Mouse (Mus musculus): ENCODE measurements at regions not wholly inside any gene's neighbourhood (a gene's known extent, or its start where the extent isn't known, plus 50 kb on each side); places are given as distances from the start of the nearest gene placed in this dataset.

- H3K36me3 ChIP-seq (ENCODE audit: control insufficient read depth, insufficient read depth, low read length), result no peaks in the 10 kb centered on the region
- no peaks in the 10 kb centered on the region for H3K79me2 ChIP-seq (ENCODE audit: control insufficient read depth, insufficient read depth, low read length)
- H3K4me3 ChIP-seq (ENCODE audit: insufficient read depth, low read depth, low read length), result no peak overlapping the region
- H3K27ac ChIP-seq (replicated peaks; ENCODE audit: insufficient read depth, low read depth, low read length), result no peak overlapping the region
- peaks cover 12% of the 10 kb centered on the region for H3K4me1 ChIP-seq (ENCODE audit: control insufficient read depth, insufficient read depth, low read length)
- no peak for TF ChIP-seq CTCF (IDR thresholded peaks at IDR 0.05; ENCODE audit: low read depth, low read length)
- no peak for TF ChIP-seq POLR2A (IDR thresholded peaks at IDR 0.05; ENCODE audit: extremely low read depth, insufficient read depth, low read length)
- no peak overlapping the region for H3K9ac ChIP-seq (ENCODE audit: low read depth, low read length)
- WGBS, result 90% methylated on average over 7 of the region's 7 CpGs
- H3K27me3 ChIP-seq (ENCODE audit: control insufficient read depth, insufficient read depth, low read length), result no peaks in the 10 kb centered on the region
- no peak for DNase-seq (ENCODE audit: extremely low read depth, low read depth, low spot score)
These were observed 207.8 kb upstream of the Nectin1 start for GRCm38 (mm10) chr9:43535967-43536366.

GRCm38 (mm10) chr9:43537121-43537520 is 206.7 kb upstream of the Nectin1 start:
- H3K27ac ChIP-seq (replicated peaks; ENCODE audit: insufficient read depth, low read depth, low read length), result no peak overlapping the region
- no peaks in the 10 kb centered on the region for H3K36me3 ChIP-seq (ENCODE audit: control insufficient read depth, insufficient read depth, low read length)
- peaks cover 15% of the 10 kb centered on the region for H3K4me1 ChIP-seq (ENCODE audit: control insufficient read depth, insufficient read depth, low read length)
- H3K4me3 ChIP-seq (ENCODE audit: insufficient read depth, low read depth, low read length), result no peak overlapping the region
- H3K79me2 ChIP-seq (ENCODE audit: control insufficient read depth, insufficient read depth, low read length), result no peaks in the 10 kb centered on the region
- DNase-seq (ENCODE audit: extremely low read depth, low read depth, low spot score), result no peak
- TF ChIP-seq CTCF (IDR thresholded peaks at IDR 0.05; ENCODE audit: low read depth, low read length), result no peak
- no peak for TF ChIP-seq POLR2A (IDR thresholded peaks at IDR 0.05; ENCODE audit: extremely low read depth, insufficient read depth, low read length)
- H3K27me3 ChIP-seq (ENCODE audit: control insufficient read depth, insufficient read depth, low read length), result no peaks in the 10 kb centered on the region
- H3K9ac ChIP-seq (ENCODE audit: low read depth, low read length), result no peak overlapping the region
- 97% methylated on average over 11 of the region's 11 CpGs for WGBS

GRCm38 (mm10) chr9:43540131-43540530 is 203.7 kb upstream of the Nectin1 start:
- 24% methylated on average over 3 of the region's 3 CpGs for WGBS
- H3K36me3 ChIP-seq (ENCODE audit: control insufficient read depth, insufficient read depth, low read length), result no peaks in the 10 kb centered on the region
- peaks cover 19% of the 10 kb centered on the region for H3K4me1 ChIP-seq (ENCODE audit: control insufficient read depth, insufficient read depth, low read length)
- TF ChIP-seq POLR2A (IDR thresholded peaks at IDR 0.05; ENCODE audit: extremely low read depth, insufficient read depth, low read length) (no peak), CTCF (IDR thresholded peaks at IDR 0.05; ENCODE audit: low read depth, low read length) (no peak)
- H3K27ac ChIP-seq (replicated peaks; ENCODE audit: insufficient read depth, low read depth, low read length), result no peak overlapping the region; the same call in 1 of the 2 replicates
- no peaks in the 10 kb centered on the region for H3K79me2 ChIP-seq (ENCODE audit: control insufficient read depth, insufficient read depth, low read length)
- H3K4me3 ChIP-seq (ENCODE audit: insufficient read depth, low read depth, low read length), result no peak overlapping the region
- peak; percentile 93 for DNase-seq (ENCODE audit: extremely low read depth, low read depth, low spot score)
- no peaks in the 10 kb centered on the region for H3K27me3 ChIP-seq (ENCODE audit: control insufficient read depth, insufficient read depth, low read length)
- no peak overlapping the region for H3K9ac ChIP-seq (ENCODE audit: low read depth, low read length)

GRCm38 (mm10) chr9:43541234-43541633 is 202.6 kb upstream of the Nectin1 start:
- Histone ChIP-seq H3K79me2 (ENCODE audit: control insufficient read depth, insufficient read depth, low read length) (no peaks in the 10 kb centered on the region), H3K27me3 (ENCODE audit: control insufficient read depth, insufficient read depth, low read length) (no peaks in the 10 kb centered on the region), H3K4me3 (ENCODE audit: insufficient read depth, low read depth, low read length) (no peak overlapping the region), H3K27ac (replicated peaks; ENCODE audit: insufficient read depth, low read depth, low read length) (peak overlapping the region; percentile 12; the same call in 1 of the 2 replicates), H3K9ac (ENCODE audit: low read depth, low read length) (no peak overlapping the region), H3K4me1 (ENCODE audit: control insufficient read depth, insufficient read depth, low read length) (peaks cover 19% of the 10 kb centered on the region), H3K36me3 (ENCODE audit: control insufficient read depth, insufficient read depth, low read length) (no peaks in the 10 kb centered on the region)
- peak; percentile 98 for DNase-seq (ENCODE audit: extremely low read depth, low read depth, low spot score)
- TF ChIP-seq CTCF (IDR thresholded peaks at IDR 0.05; ENCODE audit: low read depth, low read length), result no peak
- TF ChIP-seq POLR2A (IDR thresholded peaks at IDR 0.05; ENCODE audit: extremely low read depth, insufficient read depth, low read length), result no peak
- WGBS, result 22% methylated on average over 8 of the region's 8 CpGs

GRCm38 (mm10) chr9:43542077-43542654 is 201.6 kb upstream of the Nectin1 start:
- no peaks in the 10 kb centered on the region for H3K79me2 ChIP-seq (ENCODE audit: control insufficient read depth, insufficient read depth, low read length)
- TF ChIP-seq POLR2A (IDR thresholded peaks at IDR 0.05; ENCODE audit: extremely low read depth, insufficient read depth, low read length) (no peak), CTCF (IDR thresholded peaks at IDR 0.05; ENCODE audit: low read depth, low read length) (no peak)
- 89% methylated on average over 9 of the region's 9 CpGs for WGBS

GRCm38 (mm10) chr9:43545081-43545565 is 198.7 kb upstream of the Nectin1 start:
- no peaks in the 10 kb centered on the region for H3K27me3 ChIP-seq (ENCODE audit: control insufficient read depth, insufficient read depth, low read length)
- 52% methylated on average over 15 of the region's 15 CpGs for WGBS

More at GRCm38 (mm10) chr9:43542077-43542654, 201.6 kb upstream of the Nectin1 start:
- peak; percentile 24 for DNase-seq (ENCODE audit: extremely low read depth, low read depth, low spot score)
- no peaks in the 10 kb centered on the region for H3K36me3 ChIP-seq (ENCODE audit: control insufficient read depth, insufficient read depth, low read length)
- no peaks in the 10 kb centered on the region for H3K27me3 ChIP-seq (ENCODE audit: control insufficient read depth, insufficient read depth, low read length)
- H3K27ac ChIP-seq (replicated peaks; ENCODE audit: insufficient read depth, low read depth, low read length), result no peak overlapping the region
- peaks cover 21% of the 10 kb centered on the region for H3K4me1 ChIP-seq (ENCODE audit: control insufficient read depth, insufficient read depth, low read length)
- no peak overlapping the region for H3K9ac ChIP-seq (ENCODE audit: low read depth, low read length)
- H3K4me3 ChIP-seq (ENCODE audit: insufficient read depth, low read depth, low read length), result no peak overlapping the region

More at GRCm38 (mm10) chr9:43545081-43545565, 198.7 kb upstream of the Nectin1 start:
- TF ChIP-seq CTCF (IDR thresholded peaks at IDR 0.05; ENCODE audit: low read depth, low read length), result no peak
- TF ChIP-seq POLR2A (IDR thresholded peaks at IDR 0.05; ENCODE audit: extremely low read depth, insufficient read depth, low read length), result no peak
- peak; percentile 47 for DNase-seq (ENCODE audit: extremely low read depth, low read depth, low spot score)
- no peak overlapping the region for H3K9ac ChIP-seq (ENCODE audit: low read depth, low read length)
- peaks cover 20% of the 10 kb centered on the region for H3K4me1 ChIP-seq (ENCODE audit: control insufficient read depth, insufficient read depth, low read length)
- no peak overlapping the region for H3K4me3 ChIP-seq (ENCODE audit: insufficient read depth, low read depth, low read length)
- no peak overlapping the region for H3K27ac ChIP-seq (replicated peaks; ENCODE audit: insufficient read depth, low read depth, low read length)
- H3K36me3 ChIP-seq (ENCODE audit: control insufficient read depth, insufficient read depth, low read length), result no peaks in the 10 kb centered on the region
- H3K79me2 ChIP-seq (ENCODE audit: control insufficient read depth, insufficient read depth, low read length), result no peaks in the 10 kb centered on the region
